Mouse (Mus musculus) embryonic facial prominence, embryonic 10.5 days (tissue): ENCODE results near the gene Gpha2. TPM values are rescaled to one million over a fixed set of nuclear protein-coding genes. Genes with fewer than 3 reads are reported as not detected.
A peak's percentile ranks its signal among the peaks of the same experiment; 100 is the strongest.

Source experiments
- DNase-seq: peaks from one replicate; pipeline ENCODE4 v3.0.0-alpha.2; 2017; ENCODE audit warnings: low spot score
- H3K27ac ChIP-seq: fragments of 300-500 bp; sonication (generic); replicated peaks from 2 replicates; pipeline ENCODE4 v1.5.1; 2016; ENCODE audit warnings: mild to moderate bottlenecking
- H3K27me3 ChIP-seq: fragments of 300-500 bp; sonication (generic); replicated peaks from 2 replicates; pipeline ENCODE4 v1.6.1; 2016; ENCODE audit warnings: low read depth, mild to moderate bottlenecking; ENCODE audit not compliant: poor library complexity, severe bottlenecking
- H3K36me3 ChIP-seq: fragments of 300-500 bp; sonication (generic); replicated peaks from 2 replicates; pipeline ENCODE4 v1.6.1; 2016; ENCODE audit warnings: mild to moderate bottlenecking, moderate library complexity
- H3K4me1 ChIP-seq: fragments of 300-500 bp; sonication (generic); 2 replicates; pipeline ENCODE4 v1.6.1; 2016
- H3K4me3 ChIP-seq: fragments of 300-500 bp; sonication (generic); 2 replicates; pipeline ENCODE4 v1.5.1; 2016; ENCODE audit warnings: mild to moderate bottlenecking, moderate library complexity
- H3K9me3 ChIP-seq: fragments of 300-500 bp; sonication (generic); 2 replicates; pipeline ENCODE4 v1.6.1; 2016; ENCODE audit warnings: mild to moderate bottlenecking
- WGBS: fragments of 180-500 bp; shearing (Covaris S2); methylation state at CpG from one replicate; pipeline ENCODE4 v1.1.7; 2016; 5-methylcytosine and 5-hydroxymethylcytosine counted together
- polyA plus RNA-seq: library from polyadenylated mRNA; unstranded; fragments of >200 nt; fragmentation: Nextera tagmentation; extraction: Ambion mirVana; gene quantifications from 2 replicates; pipeline ENCODE4 v1.2.1, GENCODE M21; 2016

The Gpha2 gene
- polyA plus RNA-seq, result 0.98 and 1.3 TPM in 2 replicates

- Histone ChIP-seq H3K36me3 (peaks cover 43% of the 10 kb centered on the region), H3K27ac (0 out of 2 replicates have a peak within 1 kb of the TSS, but pooled peaks have one; percentile 8), H3K4me1 (peaks cover 20% of the 10 kb centered on the region), H3K9me3 (no peaks in the 10 kb centered on the region), H3K4me3 (no peak within 1 kb of the TSS), H3K27me3 (no peaks in the 10 kb centered on the region)
- 12% methylated on average over 2 of the region's 2 CpGs for WGBS
- peak; percentile 68 for DNase-seq
These were observed at the start of gene Gpha2 for GRCm38 (mm10) chr19:6226135-6226534. TSS of gene Gpha2 (plus strand) at chr19:6226380.

- DNase-seq, result no peak
- 93% methylated on average over 6 of the region's 6 CpGs for WGBS
- H3K9me3 ChIP-seq, result no peaks in the 10 kb centered on the region
- H3K36me3 ChIP-seq, result no peaks in the 10 kb centered on the region
- H3K4me1 ChIP-seq, result peaks cover 8% of the 10 kb centered on the region
- no peak overlapping the region for H3K27ac ChIP-seq
- H3K4me3 ChIP-seq, result no peak overlapping the region
- H3K27me3 ChIP-seq, result no peaks in the 10 kb centered on the region
These were observed 47.4 kb upstream of the Gpha2 start for GRCm38 (mm10) chr19:6178775-6179174.

- Histone ChIP-seq H3K36me3 (no peaks in the 10 kb centered on the region), H3K27ac (no peak overlapping the region), H3K27me3 (no peaks in the 10 kb centered on the region), H3K4me1 (peaks cover 4% of the 10 kb centered on the region), H3K9me3 (no peaks in the 10 kb centered on the region), H3K4me3 (no peak overlapping the region)
- peak; percentile 62 for DNase-seq
- WGBS, result 17% methylated on average over 5 of the region's 5 CpGs
These were observed 44.6 kb upstream of the Gpha2 start for GRCm38 (mm10) chr19:6181629-6182028.

- H3K27me3 ChIP-seq, result no peaks in the 10 kb centered on the region
- 21% methylated on average over 3 of the region's 3 CpGs for WGBS
- H3K9me3 ChIP-seq, result no peaks in the 10 kb centered on the region
- no peaks in the 10 kb centered on the region for H3K36me3 ChIP-seq
- no peak overlapping the region for H3K27ac ChIP-seq
- DNase-seq, result no peak
- no peak overlapping the region for H3K4me3 ChIP-seq
- peaks cover 4% of the 10 kb centered on the region for H3K4me1 ChIP-seq
These were observed 43.6 kb upstream of the Gpha2 start for GRCm38 (mm10) chr19:6182534-6182933.

GRCm38 (mm10) chr19:6184131-6184530, 42.0 kb upstream of the Gpha2 start, which contains the start of gene Majin:
TSS of gene Majin (plus strand) at chr19:6184388.
- H3K27me3 ChIP-seq, result no peaks in the 10 kb centered on the region
- DNase-seq, result no peak
- no peak within 1 kb of the TSS for H3K4me3 ChIP-seq
- WGBS, result 88% methylated on average over 23 of the region's 23 CpGs
- H3K27ac ChIP-seq, result no peak within 1 kb of the TSS
- H3K9me3 ChIP-seq, result no peaks in the 10 kb centered on the region
- peaks cover 4% of the 10 kb centered on the region for H3K4me1 ChIP-seq
- H3K36me3 ChIP-seq, result no peaks in the 10 kb centered on the region

GRCm38 (mm10) chr19:6204265-6204664, 21.9 kb upstream of the Gpha2 start:
- 82% methylated on average over 2 of the region's 2 CpGs for WGBS
- H3K4me1 ChIP-seq, result no peaks in the 10 kb centered on the region
- H3K4me3 ChIP-seq, result no peak overlapping the region
- no peaks in the 10 kb centered on the region for H3K27me3 ChIP-seq
- no peak overlapping the region for H3K27ac ChIP-seq
- no peaks in the 10 kb centered on the region for H3K9me3 ChIP-seq
- no peaks in the 10 kb centered on the region for H3K36me3 ChIP-seq
- DNase-seq, result no peak

- DNase-seq, result no peak
- Histone ChIP-seq H3K4me3 (no peak overlapping the region), H3K4me1 (no peaks in the 10 kb centered on the region), H3K27ac (no peak overlapping the region), H3K36me3 (no peaks in the 10 kb centered on the region), H3K9me3 (no peaks in the 10 kb centered on the region), H3K27me3 (no peaks in the 10 kb centered on the region)
- WGBS, result 75% methylated on average over 5 of the region's 5 CpGs
These were observed 19.5 kb upstream of the Gpha2 start for GRCm38 (mm10) chr19:6206716-6207115.

GRCm38 (mm10) chr19:6216046-6216705, 10.0 kb upstream of the Gpha2 start:
- Histone ChIP-seq H3K27ac (no peak overlapping the region), H3K9me3 (no peaks in the 10 kb centered on the region), H3K36me3 (no peaks in the 10 kb centered on the region), H3K4me1 (peaks cover 8% of the 10 kb centered on the region), H3K4me3 (no peak overlapping the region), H3K27me3 (no peaks in the 10 kb centered on the region)
- 87% methylated on average over 6 of the region's 6 CpGs for WGBS
- no peak for DNase-seq

GRCm38 (mm10) chr19:6218606-6219005, 7.6 kb upstream of the Gpha2 start:
- no peaks in the 10 kb centered on the region for H3K9me3 ChIP-seq
- no peak for DNase-seq
- peaks cover 11% of the 10 kb centered on the region for H3K4me1 ChIP-seq
- 72% methylated on average over 6 of the region's 6 CpGs for WGBS
- H3K27ac ChIP-seq, result no peak overlapping the region
- no peaks in the 10 kb centered on the region for H3K27me3 ChIP-seq
- H3K4me3 ChIP-seq, result no peak overlapping the region
- H3K36me3 ChIP-seq, result no peaks in the 10 kb centered on the region

- no peak for DNase-seq
- peaks cover 50% of the 10 kb centered on the region for H3K36me3 ChIP-seq
- 0 out of 2 replicates have a peak overlapping the region, but pooled peaks have one; percentile 8 for H3K27ac ChIP-seq
- H3K27me3 ChIP-seq, result no peaks in the 10 kb centered on the region
- WGBS, result 89% methylated on average over 14 of the region's 14 CpGs
- no peak overlapping the region for H3K4me3 ChIP-seq
- H3K9me3 ChIP-seq, result no peaks in the 10 kb centered on the region
- H3K4me1 ChIP-seq, result peaks cover 20% of the 10 kb centered on the region
These were observed 583 bp downstream of the Gpha2 start for GRCm38 (mm10) chr19:6226763-6227162.

GRCm38 (mm10) chr19:6227864-6228263, 1.7 kb downstream of the Gpha2 start:
- 89% methylated on average over 4 of the region's 4 CpGs for WGBS
- Histone ChIP-seq H3K27me3 (no peaks in the 10 kb centered on the region), H3K27ac (no peak overlapping the region), H3K36me3 (peaks cover 57% of the 10 kb centered on the region), H3K9me3 (no peaks in the 10 kb centered on the region), H3K4me1 (peaks cover 20% of the 10 kb centered on the region), H3K4me3 (no peak overlapping the region)
- DNase-seq, result no peak

- 85% methylated on average over 4 of the region's 4 CpGs for WGBS
- no peaks in the 10 kb centered on the region for H3K9me3 ChIP-seq
- H3K4me3 ChIP-seq, result no peak overlapping the region
- no peak overlapping the region for H3K27ac ChIP-seq
- peaks cover 31% of the 10 kb centered on the region for H3K4me1 ChIP-seq
- peaks cover 66% of the 10 kb centered on the region for H3K36me3 ChIP-seq
- H3K27me3 ChIP-seq, result no peaks in the 10 kb centered on the region
- DNase-seq, result no peak
These were observed 4.2 kb downstream of the Gpha2 start for GRCm38 (mm10) chr19:6230411-6230810.

GRCm38 (mm10) chr19:6231036-6231435, 4.9 kb downstream of the Gpha2 start:
- WGBS, result 87% methylated on average over 2 of the region's 2 CpGs
- Histone ChIP-seq H3K36me3 (peaks cover 66% of the 10 kb centered on the region), H3K4me1 (peaks cover 27% of the 10 kb centered on the region), H3K9me3 (no peaks in the 10 kb centered on the region), H3K4me3 (no peak overlapping the region), H3K27ac (no peak overlapping the region), H3K27me3 (no peaks in the 10 kb centered on the region)
- DNase-seq, result no peak
